Mouse (Mus musculus): ENCODE measurements around the gene Ptger4. TPM values are rescaled to one million over a fixed set of nuclear protein-coding genes. Genes with fewer than 3 reads are reported as not detected.
A peak's percentile ranks its signal among the peaks of the same experiment; 100 is the strongest.
"Not testable (repeated sequence)": the region's sequence is repeated elsewhere in the genome, so short reads cannot be mapped to it uniquely, and the experiment has no call there.

Gene Ptger4
- polyA plus RNA-seq, 1 experiment from 2014 or later: 4.6 TPM

DNA sequence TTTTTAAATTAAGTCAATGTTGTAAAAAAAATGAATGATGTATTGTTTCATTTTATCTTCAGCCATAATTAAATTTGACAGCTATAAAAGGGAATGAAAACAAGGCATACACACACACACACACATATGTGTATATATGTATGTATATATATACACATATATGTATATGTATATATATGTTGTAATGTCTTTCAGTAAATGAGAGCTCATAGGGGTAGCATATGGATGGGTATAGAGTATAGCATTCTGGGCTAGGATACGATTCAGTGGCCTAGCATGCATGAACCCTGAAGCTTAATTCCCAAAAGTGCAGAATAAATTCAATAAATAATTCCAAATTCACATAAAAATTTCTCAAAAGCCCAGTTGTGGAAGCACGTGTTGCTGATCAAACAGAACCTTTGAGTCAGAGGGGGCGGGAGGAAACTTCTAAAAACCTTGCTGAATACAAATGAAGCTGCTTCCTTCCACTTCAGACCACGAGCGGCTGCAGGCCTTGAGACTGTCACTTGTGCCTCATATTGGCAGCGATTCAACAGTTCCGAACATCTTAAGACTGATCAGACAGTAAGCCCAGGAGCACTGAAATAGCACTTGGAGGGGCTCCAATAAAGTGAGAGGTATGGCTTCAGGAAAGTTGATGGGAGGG lies 6.9 kb downstream of the Ptger4 start:
- ATAC-seq (ENCODE audit: insufficient number of reproducible peaks, insufficient read depth, low FRiP score, low TSS enrichment, low read depth): no peak
- no peak overlapping the region for H3K4me3 ChIP-seq
- H3K4me2 ChIP-seq: no peak overlapping the region
- no peaks in the 10 kb centered on the region for H3K36me3 ChIP-seq
- no peaks in the 10 kb centered on the region for H3K9me3 ChIP-seq
- H3K27me3 ChIP-seq: peaks cover 14% of the 10 kb centered on the region
- no peak overlapping the region for H3K27ac ChIP-seq
- peaks cover 8% of the 10 kb centered on the region; the same call in 1 of the 2 replicates for H3K4me1 ChIP-seq
- H3K9ac ChIP-seq: no peak overlapping the region
- WGBS: 49% methylated on average over 7 of the region's 7 CpGs

DNA sequence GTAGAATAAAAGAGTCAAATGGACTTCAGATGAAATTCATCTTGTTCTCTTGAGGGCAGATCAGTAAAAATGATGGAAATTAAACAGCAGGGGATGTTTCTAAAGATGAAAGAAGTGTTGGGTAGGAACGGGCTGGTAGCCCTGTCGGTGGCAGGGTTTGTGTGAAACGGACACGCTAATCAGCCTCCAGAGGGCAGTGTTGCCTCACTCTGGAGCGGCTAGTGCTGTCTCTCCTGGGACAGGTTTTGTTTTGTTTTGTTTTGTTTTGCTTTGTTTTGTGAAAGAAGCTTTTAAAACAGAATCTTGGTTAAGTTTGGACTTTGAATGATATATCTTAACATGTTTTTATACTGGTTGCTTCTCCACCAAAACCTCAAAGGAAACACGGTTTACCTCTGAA lies 7.4 kb downstream of the Ptger4 start:
- no peak overlapping the region for H3K27ac ChIP-seq
- WGBS: 11% methylated on average over 6 of the region's 6 CpGs
- no peak overlapping the region for H3K4me3 ChIP-seq
- no peaks in the 10 kb centered on the region for H3K36me3 ChIP-seq
- H3K4me2 ChIP-seq: no peak overlapping the region
- no peak overlapping the region for H3K9ac ChIP-seq
- peaks cover 9% of the 10 kb centered on the region; the same call in 1 of the 2 replicates for H3K27me3 ChIP-seq
- no peaks in the 10 kb centered on the region for H3K9me3 ChIP-seq
- peaks cover 8% of the 10 kb centered on the region; the same call in 1 of the 2 replicates for H3K4me1 ChIP-seq
- ATAC-seq (ENCODE audit: insufficient number of reproducible peaks, insufficient read depth, low FRiP score, low TSS enrichment, low read depth): no peak

DNA sequence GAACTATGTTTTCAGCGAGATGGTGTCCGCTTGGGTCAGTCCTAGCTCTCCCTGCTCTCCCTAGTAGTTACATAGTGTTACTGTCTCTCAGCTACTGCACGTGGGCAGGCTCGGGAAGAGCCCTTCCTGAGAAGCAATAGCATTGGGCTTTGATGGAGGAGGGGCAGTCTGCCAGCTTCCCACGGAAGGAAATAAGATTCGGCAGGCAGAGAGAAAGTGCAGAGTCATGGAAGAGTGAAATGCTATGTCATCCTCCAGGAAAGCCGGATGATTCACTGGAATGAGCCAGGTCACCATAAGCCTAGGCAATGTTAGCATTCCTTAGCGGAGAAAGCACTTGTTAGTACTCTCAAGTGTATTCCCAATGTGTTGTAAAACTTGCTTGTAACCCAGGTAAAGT lies 8.5 kb downstream of the Ptger4 start:
- 42% methylated on average over 8 of the region's 8 CpGs for WGBS
- Histone ChIP-seq H3K4me2 (no peak overlapping the region), H3K9me3 (no peaks in the 10 kb centered on the region), H3K27ac (no peak overlapping the region), H3K4me3 (no peak overlapping the region), H3K4me1 (peaks cover 8% of the 10 kb centered on the region; the same call in 1 of the 2 replicates), H3K9ac (no peak overlapping the region), H3K27me3 (0 out of 2 replicates have a peak, but pooled peaks cover 3% of the 10 kb centered on the region), H3K36me3 (no peaks in the 10 kb centered on the region)
- ATAC-seq (ENCODE audit: insufficient number of reproducible peaks, insufficient read depth, low FRiP score, low TSS enrichment, low read depth): no peak

DNA sequence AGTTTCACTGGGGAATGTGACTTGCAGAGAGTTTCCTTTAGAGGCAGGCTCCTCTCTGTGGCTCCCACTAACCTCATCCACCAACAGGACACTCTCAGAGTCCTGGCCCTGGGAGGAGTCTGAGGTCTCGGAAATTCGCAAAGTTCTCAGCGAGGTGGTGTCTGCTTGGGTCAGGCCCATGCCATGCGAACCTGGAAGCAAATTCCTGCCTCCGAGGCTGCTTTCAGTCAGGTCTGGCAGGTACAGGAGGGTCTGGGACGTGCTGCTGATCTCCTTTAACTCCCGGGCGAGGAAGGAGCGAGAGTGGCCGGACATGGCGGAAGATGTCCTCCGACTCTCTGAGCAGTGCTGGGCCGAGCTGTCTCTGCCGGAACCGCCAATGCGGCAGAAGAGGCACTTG lies 9.3 kb downstream of the Ptger4 start:
- no peak overlapping the region for H3K4me2 ChIP-seq
- no peak overlapping the region for H3K9ac ChIP-seq
- 83% methylated on average over 16 of the region's 16 CpGs for WGBS
- no peak for ATAC-seq (ENCODE audit: insufficient number of reproducible peaks, insufficient read depth, low FRiP score, low TSS enrichment, low read depth)
- no peak overlapping the region for H3K4me3 ChIP-seq
- 0 out of 2 replicates have a peak, but pooled peaks cover 3% of the 10 kb centered on the region for H3K27me3 ChIP-seq
- H3K4me1 ChIP-seq: peaks cover 8% of the 10 kb centered on the region; the same call in 1 of the 2 replicates
- no peak overlapping the region for H3K27ac ChIP-seq
- no peaks in the 10 kb centered on the region for H3K36me3 ChIP-seq
- H3K9me3 ChIP-seq: no peaks in the 10 kb centered on the region

DNA sequence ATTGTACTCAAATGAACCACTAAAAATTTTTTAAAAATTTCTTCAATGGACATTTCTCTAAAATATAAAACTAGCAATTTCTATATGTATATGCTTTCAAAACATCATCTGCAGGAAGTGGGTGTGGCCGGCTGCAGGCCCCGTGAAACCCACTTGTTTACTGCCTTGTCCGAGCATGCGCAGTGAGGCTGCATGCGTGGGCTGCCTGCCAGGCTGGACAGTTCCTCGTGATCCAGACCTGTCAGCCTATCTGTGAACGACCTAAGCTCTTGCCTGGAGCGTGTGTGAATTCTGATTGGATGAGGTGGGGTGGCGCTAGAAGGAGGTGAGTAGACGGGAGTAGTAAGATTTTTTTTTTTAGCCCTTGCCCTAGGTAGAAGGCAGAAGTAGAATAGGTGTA lies 13.2 kb downstream of the Ptger4 start:
- not testable (repeated sequence) for H3K9ac ChIP-seq; H3K4me3 ChIP-seq; ATAC-seq (ENCODE audit: insufficient number of reproducible peaks, insufficient read depth, low FRiP score, low TSS enrichment, low read depth); H3K27ac ChIP-seq; H3K9me3 ChIP-seq; H3K27me3 ChIP-seq; H3K4me2 ChIP-seq; H3K4me1 ChIP-seq; H3K36me3 ChIP-seq
- WGBS: 83% methylated on average over 10 of the region's 10 CpGs

DNA sequence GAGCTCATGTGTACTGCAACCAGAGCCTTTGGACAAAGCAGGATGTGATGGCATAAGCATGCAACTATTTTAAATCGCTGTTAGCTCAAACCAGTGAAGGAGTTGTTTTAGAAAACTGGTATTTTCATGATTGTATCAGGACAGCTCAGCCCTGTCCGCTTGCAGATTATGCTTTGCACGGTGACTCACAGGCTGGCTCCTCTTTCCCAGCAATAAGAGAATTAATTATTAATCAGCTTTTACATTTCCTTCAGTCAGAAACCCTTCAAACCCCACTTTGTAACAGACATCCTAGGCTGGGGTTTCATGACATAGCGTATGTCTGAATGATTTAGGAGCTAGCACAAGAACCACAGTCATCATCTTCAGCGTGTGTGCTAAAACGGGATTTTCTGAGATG lies 23.5 kb downstream of the Ptger4 start:
- Histone ChIP-seq H3K36me3 (peaks cover 15% of the 10 kb centered on the region), H3K9me3 (no peaks in the 10 kb centered on the region), H3K9ac (no peak overlapping the region), H3K27me3 (no peaks in the 10 kb centered on the region), H3K4me1 (no peaks in the 10 kb centered on the region), H3K4me3 (no peak overlapping the region), H3K27ac (no peak overlapping the region), H3K4me2 (no peak overlapping the region)
- 92% methylated on average over 6 of the region's 6 CpGs for WGBS
- no peak for ATAC-seq (ENCODE audit: insufficient number of reproducible peaks, insufficient read depth, low FRiP score, low TSS enrichment, low read depth)

DNA sequence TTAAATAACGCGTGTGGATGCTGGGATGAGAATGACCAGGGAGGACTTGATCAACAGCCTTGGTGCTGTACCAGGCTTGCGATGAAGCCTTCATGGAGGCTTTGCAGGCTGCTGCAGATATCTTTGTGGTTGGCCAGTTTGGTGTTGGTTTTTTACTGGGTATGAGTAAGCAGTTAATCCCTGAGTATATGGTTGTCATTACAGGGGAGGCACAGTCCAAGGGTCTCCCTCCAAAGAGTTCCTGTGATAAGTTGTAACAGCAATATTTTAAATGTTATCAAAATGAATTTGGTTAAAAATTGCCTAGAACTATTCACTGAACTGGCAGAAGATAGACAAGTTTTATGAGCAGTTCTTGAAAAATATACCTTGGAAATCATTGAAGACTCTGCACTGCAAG lies 34.9 kb downstream of the Ptger4 start:
- Histone ChIP-seq H3K27me3 (no peaks in the 10 kb centered on the region), H3K9ac (no peak overlapping the region), H3K36me3 (peaks cover 16% of the 10 kb centered on the region; the same call in 1 of the 2 replicates), H3K4me2 (no peak overlapping the region), H3K9me3 (no peaks in the 10 kb centered on the region), H3K27ac (no peak overlapping the region), H3K4me1 (0 out of 2 replicates have a peak, but pooled peaks cover 8% of the 10 kb centered on the region), H3K4me3 (no peak overlapping the region)
- 97% methylated on average over 3 of the region's 3 CpGs for WGBS
- no peak for ATAC-seq (ENCODE audit: insufficient number of reproducible peaks, insufficient read depth, low FRiP score, low TSS enrichment, low read depth)

DNA sequence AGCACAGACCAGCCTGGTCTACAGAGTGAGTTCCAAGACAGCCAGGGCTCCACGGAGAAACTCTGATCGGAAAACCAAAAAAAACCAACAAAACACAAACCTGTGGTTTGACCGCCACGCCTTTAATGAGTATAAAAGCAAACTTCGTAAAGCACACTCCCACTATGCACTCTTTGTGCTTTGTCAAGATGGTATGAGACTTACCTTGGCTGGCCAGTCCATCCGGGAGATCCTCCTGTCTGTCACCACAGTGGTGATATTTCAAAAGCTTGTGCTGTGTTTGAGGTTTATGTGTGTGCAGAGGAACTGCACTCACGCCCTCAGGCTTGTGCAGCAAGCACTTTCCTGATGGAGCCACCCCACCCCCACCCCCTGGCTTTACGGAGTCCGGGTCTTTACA lies 38.8 kb downstream of the Ptger4 start:
- whole genome bisulfite sequencing: 73% methylated on average over 9 of the region's 9 CpGs
- H3K9ac ChIP-seq: no peak overlapping the region

DNA sequence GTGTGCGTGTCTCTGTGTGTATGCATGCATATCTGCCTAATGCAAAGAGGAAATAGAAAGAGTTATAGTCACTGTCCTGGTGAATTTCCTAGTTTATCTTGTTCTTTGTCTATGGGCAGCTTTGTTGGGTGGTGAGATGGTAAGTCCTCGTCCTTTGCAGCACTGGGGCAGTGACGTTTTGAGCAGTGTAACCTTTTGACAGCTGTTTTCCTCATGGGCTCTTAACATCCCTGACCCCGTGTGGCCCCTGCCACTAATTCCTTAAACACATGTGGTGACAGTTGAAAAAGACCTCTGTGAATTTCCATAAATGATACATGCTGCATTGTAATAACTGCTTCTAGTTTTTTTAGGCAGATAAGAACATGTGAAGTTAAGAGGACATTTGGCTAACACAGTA lies 47.3 kb downstream of the Ptger4 start:
- H3K27ac ChIP-seq: no peak overlapping the region
- no peak for ATAC-seq (ENCODE audit: insufficient number of reproducible peaks, insufficient read depth, low FRiP score, low TSS enrichment, low read depth)
- H3K4me1 ChIP-seq: 0 out of 2 replicates have a peak, but pooled peaks cover 4% of the 10 kb centered on the region
- no peak overlapping the region for H3K9ac ChIP-seq
- H3K36me3 ChIP-seq: peaks cover 28% of the 10 kb centered on the region
- H3K9me3 ChIP-seq: no peaks in the 10 kb centered on the region
- no peaks in the 10 kb centered on the region for H3K27me3 ChIP-seq
- no peak overlapping the region for H3K4me2 ChIP-seq
- 53% methylated on average over 4 of the region's 4 CpGs for WGBS
- no peak overlapping the region for H3K4me3 ChIP-seq

More for the DNA sequence above, 38.8 kb downstream of the Ptger4 start:
- H3K9me3 ChIP-seq: no peaks in the 10 kb centered on the region
- ATAC-seq (ENCODE audit: insufficient number of reproducible peaks, insufficient read depth, low FRiP score, low TSS enrichment, low read depth): no peak
- no peaks in the 10 kb centered on the region for H3K27me3 ChIP-seq
- no peak overlapping the region for H3K4me3 ChIP-seq
- no peak overlapping the region for H3K4me2 ChIP-seq
- 0 out of 2 replicates have a peak overlapping the region, but pooled peaks have one; percentile 22 for H3K27ac ChIP-seq
- 0 out of 2 replicates have a peak, but pooled peaks cover 8% of the 10 kb centered on the region for H3K4me1 ChIP-seq
- H3K36me3 ChIP-seq: peaks cover 9% of the 10 kb centered on the region

DNA sequence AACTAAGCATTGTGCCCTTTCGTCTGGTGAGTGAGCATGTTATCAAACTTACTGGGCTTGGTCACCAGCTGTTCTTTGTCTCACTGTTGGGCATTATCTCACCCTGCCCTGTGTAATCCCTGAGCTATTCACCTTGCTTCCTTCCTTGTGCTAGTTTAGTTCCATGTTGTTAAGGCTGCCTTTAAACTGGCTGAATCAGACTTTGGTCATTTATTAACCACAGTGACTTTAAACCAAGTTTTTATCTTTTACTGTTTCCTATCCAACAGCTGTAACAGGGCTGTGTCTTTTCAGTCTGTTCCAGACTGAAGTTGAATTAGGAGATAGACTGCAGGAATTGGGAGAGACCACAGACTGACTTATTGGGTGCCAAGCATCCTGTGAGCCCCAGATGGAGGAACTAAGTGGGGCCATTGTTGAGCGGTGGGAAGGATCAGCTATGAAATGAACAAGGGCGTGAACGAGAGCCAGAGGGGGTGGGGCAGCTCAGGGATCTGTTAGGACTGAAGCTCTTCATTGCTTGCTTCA lies 47.9 kb downstream of the Ptger4 start:
- WGBS: 64% methylated on average over 4 of the region's 4 CpGs
- no peak for ATAC-seq (ENCODE audit: insufficient number of reproducible peaks, insufficient read depth, low FRiP score, low TSS enrichment, low read depth)
- no peak overlapping the region for H3K9ac ChIP-seq
- no peaks in the 10 kb centered on the region for H3K9me3 ChIP-seq
- H3K27me3 ChIP-seq: no peaks in the 10 kb centered on the region
- H3K36me3 ChIP-seq: peaks cover 34% of the 10 kb centered on the region
- H3K4me3 ChIP-seq: no peak overlapping the region
- H3K4me2 ChIP-seq: no peak overlapping the region
- H3K4me1 ChIP-seq: 0 out of 2 replicates have a peak, but pooled peaks cover 4% of the 10 kb centered on the region
- H3K27ac ChIP-seq: no peak overlapping the region

DNA sequence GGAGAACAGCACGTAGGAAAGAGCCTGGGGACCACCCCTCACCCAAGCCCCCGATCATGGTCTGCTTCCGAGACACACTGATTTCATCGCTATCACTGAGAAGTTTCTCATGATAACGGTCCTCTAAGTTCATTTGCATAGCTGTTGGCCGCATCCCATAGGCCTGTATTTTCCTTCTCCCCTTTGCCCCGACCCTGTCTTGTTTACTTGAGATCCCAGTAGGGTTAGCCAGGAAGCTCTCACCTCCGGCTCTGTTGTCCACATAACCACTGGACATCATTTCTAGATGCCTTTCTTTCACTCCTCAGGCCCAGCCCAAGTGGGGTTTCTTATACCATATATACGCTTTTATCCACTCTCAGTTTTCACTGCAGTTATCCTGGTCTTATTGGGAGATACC lies 49.1 kb downstream of the Ptger4 start:
- no peak overlapping the region for H3K9ac ChIP-seq
- H3K4me1 ChIP-seq: 0 out of 2 replicates have a peak, but pooled peaks cover 4% of the 10 kb centered on the region
- H3K4me3 ChIP-seq: no peak overlapping the region
- 83% methylated on average over 9 of the region's 9 CpGs for WGBS
- H3K27me3 ChIP-seq: no peaks in the 10 kb centered on the region
- ATAC-seq (ENCODE audit: insufficient number of reproducible peaks, insufficient read depth, low FRiP score, low TSS enrichment, low read depth): no peak
- no peaks in the 10 kb centered on the region for H3K9me3 ChIP-seq
- H3K27ac ChIP-seq: no peak overlapping the region
- H3K4me2 ChIP-seq: no peak overlapping the region
- H3K36me3 ChIP-seq: peaks cover 35% of the 10 kb centered on the region

DNA sequence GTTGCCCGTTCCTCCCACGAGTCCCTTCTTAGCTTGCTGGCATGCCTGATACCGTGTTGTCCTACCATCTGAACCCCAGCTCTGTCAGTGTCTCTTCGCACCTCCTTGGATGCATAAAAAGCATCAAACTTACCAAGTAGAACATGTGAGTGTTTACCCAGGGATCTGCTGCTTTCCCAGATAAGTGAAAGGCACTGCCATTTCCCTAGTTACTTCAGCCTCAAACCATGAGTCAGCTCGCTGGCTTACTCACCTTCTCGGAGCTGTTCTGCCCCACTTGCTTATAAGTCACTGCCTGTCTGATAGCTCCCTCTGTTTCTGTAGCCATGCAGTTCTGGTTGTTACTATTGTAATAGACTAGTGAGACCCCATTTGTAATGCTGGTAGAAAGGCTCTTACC lies 49.5 kb downstream of the Ptger4 start:
- no peak for ATAC-seq (ENCODE audit: insufficient number of reproducible peaks, insufficient read depth, low FRiP score, low TSS enrichment, low read depth)
- H3K9me3 ChIP-seq: no peaks in the 10 kb centered on the region
- H3K27ac ChIP-seq: no peak overlapping the region
- no peak overlapping the region for H3K9ac ChIP-seq
- 88% methylated on average over 6 of the region's 6 CpGs for WGBS
- H3K4me3 ChIP-seq: no peak overlapping the region
- H3K36me3 ChIP-seq: peaks cover 37% of the 10 kb centered on the region
- 0 out of 2 replicates have a peak, but pooled peaks cover 4% of the 10 kb centered on the region for H3K4me1 ChIP-seq
- no peak overlapping the region for H3K4me2 ChIP-seq
- H3K27me3 ChIP-seq: no peaks in the 10 kb centered on the region
